Mouse (Mus musculus): ENCODE measurements around the gene Rsl1d1. TPM values are rescaled to one million over a fixed set of nuclear protein-coding genes. Genes with fewer than 3 reads are reported as not detected.
A peak's percentile ranks its signal among the peaks of the same experiment; 100 is the strongest.
"Not testable (repeated sequence)": the region's sequence is repeated elsewhere in the genome, so short reads cannot be mapped to it uniquely, and the experiment has no call there.

Rsl1d1 gene
- total RNA-seq, 4 experiments from 2014 or later, result 49.5 to 53.6 (median 51.3) TPM

- DNase-seq (ENCODE audit: low spot score in 2 of 2), result no peak
Observed at GRCm38 (mm10) chr16:11164695-11165255, 38.4 kb downstream of the Rsl1d1 start.

- not testable (repeated sequence) for DNase-seq (ENCODE audit: low spot score in 2 of 2)
Observed at GRCm38 (mm10) chr16:11157721-11158120, 45.4 kb downstream of the Rsl1d1 start.

- no peak for DNase-seq (ENCODE audit: low spot score in 2 of 2)
Observed at GRCm38 (mm10) chr16:11154500-11154899, 48.6 kb downstream of the Rsl1d1 start.

- peak; percentile 94 to 100 for DNase-seq (ENCODE audit: low spot score in 2 of 2)
Observed at GRCm38 (mm10) chr16:11143706-11144483, 59.2 kb downstream of the Rsl1d1 start.

Small RNA genes lying within 50 kb of the gene (microRNA-seq; reads per million reads assigned to microRNA genes)
- 14.3 to 32.0 reads per million in 2 experiments for gene Gm23935

Other genes starting within 250 kb of the Rsl1d1 start
- 100 to 1,000 TPM; 174 to 204 (median 186) TPM for gene Snn, start 142.4 kb downstream of the Rsl1d1 start, total RNA-seq (2022)
- 10 to 100 TPM; 18.7 to 24.5 (median 21.6) TPM for gene Litaf, start 137.2 kb downstream of the Rsl1d1 start, total RNA-seq (2022)
- 10 to 100 TPM; 29.1 to 31.7 (median 30.0) TPM for gene Txndc11, start 68.7 kb downstream of the Rsl1d1 start, total RNA-seq (2022)
- 10 to 100 TPM; 51.9 to 75.8 (median 64.6) TPM for gene Zc3h7a, start 26.9 kb downstream of the Rsl1d1 start, total RNA-seq (2022)
- gene Gspt1, start 51.0 kb upstream of the Rsl1d1 start, total RNA-seq (2022), result 10 to 100 TPM; 80.6 to 86.1 (median 82.8) TPM
- under 1 TPM; 0.48 to 0.78 (median 0.53) TPM for gene Tnfrsf17, start 110.5 kb upstream of the Rsl1d1 start, total RNA-seq (2022)
- gene Snx29, start 119.6 kb upstream of the Rsl1d1 start, total RNA-seq (2022), result 10 to 100 TPM; 25.0 to 29.6 (median 27.8) TPM